Mouse (Mus musculus) adrenal gland, adult 18-20 months (tissue): ENCODE measurements around the gene Lhfpl4. TPM values are rescaled to one million over a fixed set of nuclear protein-coding genes. Genes with fewer than 3 reads are reported as not detected.

Experiments used
- DNase-seq, 2 experiments: peaks; one replicate each; pipeline ENCODE4 v3.0.0; 2021 to 2022; ENCODE audit warnings: low spot score in 2 of 2
- total RNA-seq, 2 experiments: library from RNA; stranded (reverse); gene quantifications; 1 replicate in 1 of 2; 2 replicates in 1 of 2; pipeline ENCODE4 v1.2.3; 2021

Lhfpl4 gene
- total RNA-seq, 2 experiments from 2014 or later = 4.1 to 4.3 TPM

- DNase-seq = no peak
Measured at GRCm38 (mm10) chr6:113170651-113171050, 24.5 kb downstream of the Lhfpl4 start.

GRCm38 (mm10) chr6:113169852-113170251, 25.3 kb downstream of the Lhfpl4 start:
- no peak for DNase-seq

GRCm38 (mm10) chr6:113168316-113168975, 26.7 kb downstream of the Lhfpl4 start:
- DNase-seq = no peak

GRCm38 (mm10) chr6:113166661-113167251, 28.4 kb downstream of the Lhfpl4 start:
- peak; percentile 69 to 80 for DNase-seq

GRCm38 (mm10) chr6:113163513-113163912, 31.7 kb downstream of the Lhfpl4 start:
- DNase-seq = no peak

GRCm38 (mm10) chr6:113161982-113162381, 33.2 kb downstream of the Lhfpl4 start:
- no peak for DNase-seq

- DNase-seq = no peak
Measured at GRCm38 (mm10) chr6:113160106-113160505, 35.1 kb downstream of the Lhfpl4 start.

GRCm38 (mm10) chr6:113156064-113156463, 39.1 kb downstream of the Lhfpl4 start:
- DNase-seq = no peak

GRCm38 (mm10) chr6:113154886-113155285, 40.3 kb downstream of the Lhfpl4 start:
- DNase-seq = no peak

GRCm38 (mm10) chr6:113154071-113154470, 41.1 kb downstream of the Lhfpl4 start:
- no peak for DNase-seq

GRCm38 (mm10) chr6:113145249-113145648, 49.9 kb downstream of the Lhfpl4 start:
- DNase-seq = no peak

GRCm38 (mm10) chr6:113144764-113145163, 50.4 kb downstream of the Lhfpl4 start:
- no peak for DNase-seq

GRCm38 (mm10) chr6:113141389-113142094, 53.6 kb downstream of the Lhfpl4 start:
- no peak for DNase-seq

GRCm38 (mm10) chr6:113133360-113133759, 61.8 kb downstream of the Lhfpl4 start:
- DNase-seq = no peak

- DNase-seq = no peak
Measured at GRCm38 (mm10) chr6:113120806-113121205, 74.4 kb downstream of the Lhfpl4 start.

Other genes with a start within 250 kb of the Lhfpl4 start
- 10 to 100 TPM in 1 of 2 experiments, 1 to 10 TPM in 1; 9.4 to 14.7 TPM for gene Srgap3, start 248.1 kb downstream of the Lhfpl4 start, total RNA-seq
- gene Thumpd3, start 149.2 kb downstream of the Lhfpl4 start, total RNA-seq = 10 to 100 TPM; 38.6 to 40.9 TPM
- 10 to 100 TPM; 72.2 to 86.2 TPM for gene Setd5, start 118.0 kb downstream of the Lhfpl4 start, total RNA-seq
- gene Mtmr14, start 42.5 kb upstream of the Lhfpl4 start, total RNA-seq = 10 to 100 TPM; 18.2 to 18.4 TPM
- 1 to 10 TPM; 2.8 to 4.4 TPM for gene Cpne9, start 86.9 kb upstream of the Lhfpl4 start, total RNA-seq
- 10 to 100 TPM; 25.4 to 26.4 TPM for gene Brpf1, start 111.8 kb upstream of the Lhfpl4 start, total RNA-seq
- 10 to 100 TPM in 1 of 2 experiments, 1 to 10 TPM in 1; 10.0 to 10.3 TPM for gene Ogg1, start 131.6 kb upstream of the Lhfpl4 start, total RNA-seq
- gene Camk1, start 148.6 kb upstream of the Lhfpl4 start, total RNA-seq = 10 to 100 TPM; 53.1 to 55.4 TPM
- 10 to 100 TPM; 31.9 to 36.1 TPM for gene Tada3, start 182.5 kb upstream of the Lhfpl4 start, total RNA-seq
- 100 to 1,000 TPM; 184 to 190 TPM for gene Arpc4, start 182.7 kb upstream of the Lhfpl4 start, total RNA-seq
- 1 to 10 TPM; 3.0 to 4.0 TPM for gene Ttll3, start 193.9 kb upstream of the Lhfpl4 start, total RNA-seq
- 1 to 10 TPM; 6.3 to 8.5 TPM for gene Rpusd3, start 224.0 kb upstream of the Lhfpl4 start, total RNA-seq
- 100 to 1,000 TPM; 321 to 750 TPM for gene Cidec, start 240.4 kb upstream of the Lhfpl4 start, total RNA-seq
- 10 to 100 TPM; 47.2 to 49.7 TPM for gene Jagn1, start 247.2 kb upstream of the Lhfpl4 start, total RNA-seq